Mouse (Mus musculus): ENCODE data around the gene H2-D1. TPM values are rescaled to one million over a fixed set of nuclear protein-coding genes. Genes with fewer than 3 reads are reported as not detected.
"Not testable (repeated sequence)": the region's sequence is repeated elsewhere in the genome, so short reads cannot be mapped to it uniquely, and the experiment has no call there.

Gene H2-D1
- total RNA-seq, 2 experiments from 2014 or later = 78.4 to 82.3 TPM

GRCm38 (mm10) chr17:35301645-35302258 is 39.2 kb downstream of the H2-D1 start:
- peak; percentile 87 to 90 for DNase-seq (ENCODE audit: low spot score in 2 of 2)

- no peak for DNase-seq (ENCODE audit: low spot score in 2 of 2)
These were observed 40.7 kb downstream of the H2-D1 start for GRCm38 (mm10) chr17:35303271-35303670.

GRCm38 (mm10) chr17:35303756-35304350 is 41.3 kb downstream of the H2-D1 start:
- peak in 1 of 2 experiments; percentile 23 for DNase-seq (ENCODE audit: low spot score in 2 of 2)

- no peak for DNase-seq (ENCODE audit: low spot score in 2 of 2)
These were observed 41.9 kb downstream of the H2-D1 start for GRCm38 (mm10) chr17:35304478-35304877.

- not testable (repeated sequence) for DNase-seq (ENCODE audit: low spot score in 2 of 2)
These were observed 42.4 kb downstream of the H2-D1 start for GRCm38 (mm10) chr17:35304921-35305320.

Small RNAs within 50 kb of the gene (microRNA-seq; reads per million reads assigned to microRNA genes)
- 2.1 reads per million for gene Mir6975
- gene Mir8094 = not detected

Other genes starting within 250 kb of the H2-D1 start
- gene Vwa7, start 246.2 kb upstream of the H2-D1 start, total RNA-seq (2021) = 1 to 10 TPM; 1.2 to 1.5 TPM
- 1 to 10 TPM; 3.8 to 4.1 TPM for gene Sapcd1, start 234.7 kb upstream of the H2-D1 start, total RNA-seq (2021)
- gene Msh5, start 216.0 kb upstream of the H2-D1 start, total RNA-seq (2021) = 10 to 100 TPM in 1 of 2 experiments, 1 to 10 TPM in 1; 8.2 to 11.0 TPM
- 100 to 1,000 TPM; 137 to 146 TPM for gene Clic1, start 212.8 kb upstream of the H2-D1 start, total RNA-seq (2021)
- gene Ddah2, start 203.7 kb upstream of the H2-D1 start, total RNA-seq (2021) = 10 to 100 TPM; 55.1 to 67.4 TPM
- gene Ly6g6c, start 197.3 kb upstream of the H2-D1 start, total RNA-seq (2021) = under 1 TPM; 0.31 to 0.34 TPM
- under 1 TPM; 0.22 to 0.90 TPM for gene Mpig6b, start 196.5 kb upstream of the H2-D1 start, total RNA-seq (2021)
- gene Ly6g6e, start 185.8 kb upstream of the H2-D1 start, total RNA-seq (2021) = not detected
- gene Ly6g6d, start 184.7 kb upstream of the H2-D1 start, total RNA-seq (2021) = 1 to 10 TPM; 2.0 to 2.4 TPM
- gene Ly6g6f, start 177.1 kb upstream of the H2-D1 start, total RNA-seq (2021) = not detected
- 10 to 100 TPM; 92.8 to 96.8 TPM for gene Abhd16a, start 173.5 kb upstream of the H2-D1 start, total RNA-seq (2021)
- gene Ly6g5c, start 154.5 kb upstream of the H2-D1 start, total RNA-seq (2021) = not detected
- 1 to 10 TPM in 1 of 2 experiments, under 1 TPM in 1; 0.62 to 1.4 TPM for gene Ly6g5b, start 147.3 kb upstream of the H2-D1 start, total RNA-seq (2021)
- gene Gpank1, start 141.3 kb upstream of the H2-D1 start, total RNA-seq (2021) = 10 to 100 TPM; 14.7 TPM
- gene Csnk2b, start 140.7 kb upstream of the H2-D1 start, total RNA-seq (2021) = 100 to 1,000 TPM; 199 to 211 TPM
- gene D17H6S53E, start 136.4 kb upstream of the H2-D1 start, total RNA-seq (2021) = 10 to 100 TPM; 29.0 to 30.9 TPM
- gene Apom, start 130.7 kb upstream of the H2-D1 start, total RNA-seq (2021) = 10 to 100 TPM in 1 of 2 experiments, 1 to 10 TPM in 1; 6.9 to 54.4 TPM
- gene Bag6, start 127.6 kb upstream of the H2-D1 start, total RNA-seq (2021) = 100 to 1,000 TPM; 425 to 435 TPM
- gene Prrc2a, start 97.8 kb upstream of the H2-D1 start, total RNA-seq (2021) = 100 to 1,000 TPM; 264 to 295 TPM
- 10 to 100 TPM in 1 of 2 experiments, 1 to 10 TPM in 1; 9.8 to 10.6 TPM for gene Aif1, start 86.7 kb upstream of the H2-D1 start, total RNA-seq (2021)
- gene Lst1, start 74.3 kb upstream of the H2-D1 start, total RNA-seq (2021) = 10 to 100 TPM; 11.0 to 13.5 TPM
- 1 to 10 TPM; 6.6 to 9.3 TPM for gene Ltb, start 68.3 kb upstream of the H2-D1 start, total RNA-seq (2021)
- under 1 TPM; 0.42 to 0.76 TPM for gene Tnf, start 60.7 kb upstream of the H2-D1 start, total RNA-seq (2021)
- under 1 TPM; 0.73 to 0.78 TPM for gene Lta, start 57.4 kb upstream of the H2-D1 start, total RNA-seq (2021)
- not detected for gene Gm16181, start 41.9 kb upstream of the H2-D1 start, total RNA-seq (2021)
- gene Atp6v1g2, start 29.1 kb upstream of the H2-D1 start, total RNA-seq (2021) = 10 to 100 TPM; 11.4 to 12.4 TPM
- gene Nfkbil1, start 26.9 kb upstream of the H2-D1 start, total RNA-seq (2021) = 10 to 100 TPM; 25.6 to 26.0 TPM
- 100 to 1,000 TPM; 364 to 387 TPM for gene Ddx39b, start 21.0 kb upstream of the H2-D1 start, total RNA-seq (2021)
- 1 to 10 TPM; 1.2 to 1.6 TPM for gene H2-Q1, start 57.7 kb downstream of the H2-D1 start, total RNA-seq (2021)
- 1 to 10 TPM; 1.0 to 1.3 TPM for gene H2-Q2, start 79.5 kb downstream of the H2-D1 start, total RNA-seq (2021)
- 10 to 100 TPM; 26.0 to 26.5 TPM for gene H2-Q4, start 116.9 kb downstream of the H2-D1 start, total RNA-seq (2021)
- 1 to 10 TPM; 1.9 to 2.3 TPM for gene H2-Q6, start 162.1 kb downstream of the H2-D1 start, total RNA-seq (2021)
- 1 to 10 TPM; 1.7 to 3.0 TPM for gene H2-Q7, start 176.4 kb downstream of the H2-D1 start, total RNA-seq (2021)
- gene H2-Q10, start 207.4 kb downstream of the H2-D1 start, total RNA-seq (2021) = 10 to 100 TPM in 1 of 2 experiments, 1 to 10 TPM in 1; 2.3 to 51.2 TPM
- under 1 TPM in 1 of 2 experiments, not detected in 1; 0.37 TPM for gene Pou5f1, start 243.3 kb downstream of the H2-D1 start, total RNA-seq (2021)